Mouse (Mus musculus) spleen, postnatal 14 days (tissue): ENCODE results near the gene Eme1.

Source experiments
- DNase-seq, 2 experiments: peaks; one replicate each; pipeline ENCODE4 v3.0.0; 2021 to 2022; ENCODE audit warnings: low spot score in 2 of 2

Gene Eme1

DNA sequence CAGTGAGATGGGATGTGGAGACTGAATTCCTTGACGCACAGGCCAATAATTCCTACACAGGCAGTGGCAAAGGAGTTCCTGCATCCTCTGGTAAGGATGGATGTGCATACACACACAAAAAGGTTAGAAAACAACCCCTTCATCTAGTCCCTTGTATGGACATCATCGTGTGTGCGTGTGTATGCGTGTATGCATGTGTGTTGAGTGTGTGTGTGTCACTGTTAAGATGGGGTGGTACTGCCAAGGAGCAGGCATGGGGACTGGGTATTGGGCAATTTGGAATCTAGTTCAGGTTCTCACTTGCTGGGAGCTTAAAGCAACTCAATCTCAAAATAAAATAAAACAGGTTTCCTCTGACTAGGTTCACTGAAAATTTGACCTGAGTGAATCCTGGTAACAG, 7.3 kb downstream of the Eme1 start:
- no peak for DNase-seq

DNA sequence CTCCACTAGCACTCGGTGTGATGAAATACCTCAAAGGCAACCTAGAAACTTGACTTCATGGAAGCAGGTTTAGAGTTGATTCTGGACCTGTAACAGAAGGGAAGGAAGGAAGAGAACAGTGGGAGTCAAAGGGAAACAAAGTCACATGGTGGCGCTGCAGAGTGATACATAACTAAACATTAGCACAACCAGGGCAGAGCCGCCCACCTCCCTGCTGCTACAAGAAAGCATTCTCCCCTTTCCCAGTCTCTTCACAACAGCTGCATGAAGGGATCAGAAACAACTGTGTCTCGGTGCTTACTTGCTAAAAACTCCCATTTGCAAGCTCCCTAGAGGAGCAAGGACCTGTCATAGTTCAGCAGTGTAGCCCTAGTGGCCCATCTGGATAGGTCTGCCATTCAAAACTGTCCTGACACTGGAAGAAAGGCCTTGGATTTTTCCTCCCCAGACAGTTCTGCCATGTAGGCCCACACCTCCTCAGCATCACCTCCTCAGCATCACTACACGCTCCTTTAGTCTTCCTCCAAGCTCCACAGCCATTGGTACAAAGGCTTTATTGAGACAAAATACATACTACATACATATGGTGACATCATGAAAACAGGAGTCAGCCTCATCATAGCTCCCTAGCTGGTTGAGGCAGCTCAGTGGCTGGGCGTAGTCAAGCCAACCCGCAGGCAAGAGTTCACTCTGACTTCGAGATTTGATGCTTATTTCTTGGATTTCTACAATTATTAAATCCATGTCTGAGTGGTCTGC, 9.1 kb downstream of the Eme1 start:
- DNase-seq = no peak

DNA sequence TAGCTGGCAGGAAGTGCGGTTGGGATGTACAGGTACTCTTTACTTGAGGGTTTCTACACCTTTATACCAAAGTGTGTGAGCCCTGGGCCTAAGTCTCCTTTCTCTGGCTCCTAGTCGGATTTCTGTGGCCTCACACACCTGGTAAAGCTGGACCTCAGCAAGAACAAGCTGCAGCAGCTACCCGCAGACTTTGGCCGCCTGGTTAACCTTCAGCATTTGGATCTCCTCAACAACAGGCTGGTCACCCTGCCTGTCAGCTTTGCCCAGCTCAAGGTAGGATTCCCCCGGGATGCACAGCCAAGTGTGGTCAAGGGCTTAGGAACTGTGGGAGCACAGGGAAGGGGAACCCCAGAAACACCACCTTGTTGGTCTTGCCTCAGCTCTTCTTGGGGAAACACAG, 19.3 kb downstream of the Eme1 start:
- no peak for DNase-seq

DNA sequence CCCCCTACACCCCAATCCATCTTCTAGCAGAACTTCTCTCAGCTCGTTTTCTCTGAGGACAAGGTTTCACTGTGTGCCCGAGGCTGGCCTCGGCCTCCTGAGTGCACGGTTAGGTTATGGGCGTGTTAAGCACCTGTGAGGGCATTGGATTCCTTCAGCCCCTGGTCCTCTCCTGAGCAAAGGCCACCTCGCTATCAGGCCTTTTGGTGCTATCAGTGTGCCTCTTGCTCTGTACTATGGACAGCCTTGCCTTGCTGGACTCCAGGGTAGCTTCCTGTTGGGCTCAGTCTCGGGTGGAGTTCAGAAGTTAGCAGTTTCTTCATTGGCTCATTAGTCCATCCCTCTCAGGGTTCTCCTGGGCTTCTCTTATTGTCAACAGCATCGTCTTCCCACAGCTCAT, 20.8 kb downstream of the Eme1 start:
- no peak for DNase-seq

DNA sequence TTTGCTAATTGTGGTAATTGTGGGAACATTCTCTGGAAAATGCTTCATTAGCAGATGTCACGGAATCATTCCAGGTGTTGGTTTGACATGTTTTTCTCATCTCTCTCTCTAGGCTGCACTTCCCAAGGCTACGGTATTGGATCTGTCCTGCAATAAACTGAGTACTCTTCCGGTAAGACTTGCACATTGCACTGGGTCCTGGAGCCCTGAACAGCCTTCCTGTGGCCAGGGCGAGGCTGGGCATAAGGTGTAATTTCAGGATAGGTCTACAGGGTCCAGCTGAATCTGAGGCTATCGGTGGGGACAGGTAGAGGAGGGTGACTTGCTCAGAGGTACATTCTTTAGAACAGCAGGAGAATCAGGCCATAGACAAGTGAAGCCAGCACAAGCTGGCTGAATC, 21.8 kb downstream of the Eme1 start:
- DNase-seq = no peak

DNA sequence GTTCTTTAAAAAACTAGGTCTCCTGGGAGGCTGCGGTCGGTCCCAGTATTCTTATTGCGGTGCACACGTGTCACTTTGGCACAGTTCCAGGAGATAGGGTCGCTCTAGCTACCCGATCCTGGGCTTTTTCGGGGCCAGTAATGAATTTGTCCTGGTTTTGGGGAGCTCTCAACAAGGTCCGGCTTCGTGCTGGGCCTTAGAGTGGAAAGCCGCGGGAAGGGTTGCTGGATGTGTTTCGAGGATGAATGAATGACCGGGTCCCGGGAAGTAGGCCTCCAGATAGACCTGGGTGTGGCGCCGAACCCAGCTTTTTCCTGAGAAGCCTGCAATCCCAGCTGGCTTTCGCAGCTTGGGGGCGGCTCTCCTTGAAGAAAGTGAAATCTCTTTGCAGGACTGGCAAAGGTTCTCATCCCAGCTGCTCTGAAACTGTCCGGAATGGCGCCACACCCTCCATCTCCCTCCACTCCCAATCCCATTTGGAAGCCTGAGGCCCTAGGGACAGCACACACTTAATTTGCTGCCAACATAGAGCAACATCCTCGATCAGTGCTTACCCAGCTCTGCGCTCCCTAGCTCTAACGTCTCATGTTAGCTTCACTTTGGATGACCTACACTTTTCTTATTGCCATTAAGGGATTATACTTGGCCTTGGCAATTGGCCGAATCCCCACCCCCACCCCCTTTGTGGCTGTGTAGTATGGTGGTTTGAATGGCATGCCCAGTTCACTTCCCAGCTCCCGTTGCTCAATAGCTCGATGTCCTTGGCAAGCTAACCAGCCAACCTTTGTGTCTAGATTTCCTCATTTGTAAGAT, 23.4 kb downstream of the Eme1 start:
- DNase-seq = no peak

DNA sequence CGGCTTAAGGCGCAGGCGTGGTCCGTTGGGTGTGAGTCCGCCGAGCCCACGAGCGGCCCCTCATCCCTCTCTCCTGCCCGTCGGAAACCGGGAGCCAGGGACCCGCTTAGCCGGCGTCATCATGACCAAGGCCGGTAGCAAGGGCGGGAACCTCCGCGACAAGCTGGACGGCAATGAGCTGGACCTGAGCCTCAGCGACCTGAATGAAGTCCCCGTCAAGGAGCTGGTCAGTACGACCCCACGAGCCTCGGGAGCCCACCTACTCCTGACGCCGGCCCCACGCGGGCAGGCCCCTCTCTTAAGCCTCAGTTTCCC, 23.9 kb downstream of the Eme1 start:
- no peak for DNase-seq

DNA sequence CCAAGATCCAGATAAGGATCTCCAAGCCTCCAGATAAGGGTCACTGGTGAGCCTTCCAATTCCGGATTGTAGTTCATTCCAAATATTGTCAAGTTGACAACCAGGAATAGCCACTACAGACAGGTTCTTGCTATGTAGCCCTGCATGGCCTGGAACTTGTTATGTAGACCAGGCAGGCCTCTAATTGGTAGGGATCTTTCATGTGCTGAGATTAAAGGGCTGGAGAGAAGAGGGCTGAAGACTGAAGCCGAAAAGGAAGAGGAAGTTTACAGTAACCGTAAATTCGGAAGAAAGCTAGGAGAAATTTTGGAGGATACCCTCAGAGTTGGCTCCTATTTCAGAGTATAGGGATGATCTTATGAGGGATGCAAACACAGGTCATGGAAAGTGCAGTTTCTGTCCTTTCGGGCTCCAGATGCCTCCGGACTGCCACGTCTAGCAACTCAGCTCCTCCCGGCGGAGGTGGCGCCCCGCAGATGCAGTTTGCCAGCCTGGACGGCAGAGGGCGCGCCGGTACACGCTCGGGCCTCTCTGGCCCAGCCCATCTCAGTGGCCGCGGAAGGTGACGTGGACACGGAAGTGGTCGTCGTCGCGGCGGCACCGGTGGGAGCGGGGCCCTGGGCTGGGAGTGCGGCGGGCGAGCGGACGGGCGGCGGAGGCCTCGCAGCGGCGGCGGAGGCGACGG, 24.4 kb downstream of the Eme1 start, which contains the start of gene Lrrc59:
TSS of gene Lrrc59 (plus strand) at position 569 of the 685 bp plus-strand sequence.
- DNase-seq = peak; percentile 90 to 96

DNA sequence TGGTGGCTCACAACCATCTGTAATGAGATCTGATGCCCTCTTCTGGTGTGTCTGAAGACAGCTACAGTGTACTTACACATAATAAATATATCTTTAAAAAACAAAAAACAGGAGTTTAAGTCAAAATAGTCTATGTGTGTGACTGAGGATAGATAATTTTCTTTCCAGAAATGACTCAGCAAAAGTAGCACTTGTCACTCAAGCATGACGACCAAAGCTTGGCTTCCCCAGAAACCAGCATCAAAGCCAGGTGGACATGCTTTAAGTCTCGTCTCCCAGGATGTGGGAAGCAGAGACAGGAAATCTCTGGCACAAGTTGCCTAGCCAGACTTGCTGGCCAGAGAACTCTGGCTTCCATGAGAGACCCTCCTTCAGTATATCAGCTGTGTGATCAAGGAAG, 31.6 kb downstream of the Eme1 start:
- no peak for DNase-seq

DNA sequence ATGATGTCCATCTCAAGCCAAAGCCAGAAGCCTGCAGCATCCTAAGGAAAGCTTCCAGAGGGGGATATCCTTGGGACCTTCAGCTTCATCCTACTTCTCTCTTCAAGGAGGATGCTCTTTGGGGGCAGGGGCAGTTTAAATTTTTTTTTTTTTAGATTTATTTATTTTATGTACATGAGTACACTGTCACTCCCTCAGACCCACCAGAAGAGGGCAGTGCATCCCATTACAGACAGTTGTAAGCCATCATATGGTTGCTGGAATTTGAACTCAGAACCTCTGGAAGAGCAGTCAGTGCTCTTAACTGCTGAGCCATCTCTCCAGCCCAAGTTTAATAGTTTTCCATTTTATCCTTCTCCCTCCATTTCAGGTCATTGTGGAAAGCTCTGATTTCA, 32.3 kb downstream of the Eme1 start:
- no peak for DNase-seq

DNA sequence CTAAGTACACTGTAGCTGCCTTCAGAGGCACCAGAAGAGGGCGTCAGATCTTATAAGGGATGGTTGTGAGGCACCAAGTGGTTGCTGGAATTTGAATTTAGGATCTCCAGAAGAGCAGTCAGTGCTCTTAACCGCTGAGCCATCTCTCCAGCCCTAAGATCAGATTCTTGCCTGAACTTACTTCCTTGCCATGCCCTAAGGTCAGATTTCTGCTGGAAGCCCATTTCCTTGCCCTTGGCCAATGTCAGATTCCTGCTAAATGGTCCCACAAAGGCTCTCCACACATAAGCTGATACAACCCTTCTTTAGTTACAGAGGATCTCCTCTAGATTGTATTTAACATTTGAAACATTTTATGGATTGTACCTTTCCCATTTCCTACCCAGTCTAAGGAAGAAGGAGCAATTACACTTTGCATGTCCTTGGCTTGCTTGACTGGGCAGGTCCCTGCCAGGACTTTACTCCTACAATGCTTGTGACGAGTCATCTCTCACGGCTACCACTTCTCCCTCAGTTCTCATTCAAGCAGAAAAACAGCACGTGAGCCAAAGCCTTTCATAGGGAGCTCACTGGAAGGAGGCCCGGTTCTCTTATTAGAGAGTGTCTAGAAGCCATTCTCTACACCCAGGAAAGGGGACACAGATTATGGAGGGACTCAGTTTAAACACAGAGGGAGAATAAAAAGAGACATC, 32.9 kb downstream of the Eme1 start:
- no peak for DNase-seq

DNA sequence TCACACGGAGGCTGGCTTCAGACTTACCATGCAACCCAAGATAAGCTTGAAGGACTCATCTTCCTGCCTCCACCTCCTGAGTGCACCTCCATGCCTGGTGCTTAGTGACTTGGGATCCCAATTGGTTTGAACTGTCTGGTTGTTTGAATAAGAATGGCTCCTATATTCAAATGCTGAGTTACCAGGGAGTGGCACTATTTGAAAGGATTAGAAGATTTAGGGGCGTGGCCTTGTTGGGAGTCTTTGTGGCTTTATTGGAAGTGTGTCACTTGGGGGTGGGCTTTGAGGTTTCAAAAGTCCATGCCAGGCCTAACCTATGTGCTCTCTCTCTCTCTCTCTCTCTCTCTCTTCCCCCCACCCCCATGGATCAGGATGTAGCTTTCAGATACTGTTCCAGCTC, 36.1 kb downstream of the Eme1 start:
- DNase-seq = no peak

DNA sequence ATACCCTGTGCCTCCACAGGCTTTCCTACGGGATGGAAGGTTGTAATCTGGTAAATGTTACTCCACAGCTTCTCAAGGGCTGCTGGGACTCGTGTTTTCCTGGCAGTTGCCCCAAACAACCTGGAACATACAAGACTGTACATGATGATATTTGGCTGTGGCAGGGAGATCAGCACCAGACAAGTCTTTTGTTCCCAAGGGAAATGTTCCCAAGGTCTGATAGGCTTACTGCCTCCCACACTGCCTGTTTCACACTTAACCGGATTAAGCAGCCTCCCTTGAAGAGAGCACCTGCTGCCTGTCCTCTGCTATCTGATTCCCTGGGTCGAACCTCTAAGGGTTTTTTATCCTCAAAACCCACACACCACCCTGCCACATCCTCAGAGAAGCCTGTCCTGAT, 38.3 kb downstream of the Eme1 start:
- DNase-seq = no peak

DNA sequence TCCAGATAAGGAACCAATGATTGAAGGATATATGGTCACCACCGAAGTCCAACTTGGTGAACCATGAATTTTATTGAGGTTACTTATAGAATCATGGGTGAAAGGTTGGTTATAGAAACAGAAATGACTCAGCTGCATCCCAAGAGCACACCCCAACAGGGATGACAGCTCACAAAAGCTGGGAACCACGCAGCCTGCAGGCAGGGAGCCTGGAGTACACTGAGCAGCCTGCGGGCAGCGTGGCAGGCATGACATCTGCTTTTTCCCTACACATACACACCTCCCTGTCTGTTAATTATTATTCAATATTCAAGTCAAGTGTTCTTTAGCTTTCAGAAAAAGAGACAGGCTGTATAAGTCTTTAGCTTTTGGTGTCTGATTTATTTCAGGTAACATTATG, 39.2 kb downstream of the Eme1 start:
- DNase-seq = no peak

DNA sequence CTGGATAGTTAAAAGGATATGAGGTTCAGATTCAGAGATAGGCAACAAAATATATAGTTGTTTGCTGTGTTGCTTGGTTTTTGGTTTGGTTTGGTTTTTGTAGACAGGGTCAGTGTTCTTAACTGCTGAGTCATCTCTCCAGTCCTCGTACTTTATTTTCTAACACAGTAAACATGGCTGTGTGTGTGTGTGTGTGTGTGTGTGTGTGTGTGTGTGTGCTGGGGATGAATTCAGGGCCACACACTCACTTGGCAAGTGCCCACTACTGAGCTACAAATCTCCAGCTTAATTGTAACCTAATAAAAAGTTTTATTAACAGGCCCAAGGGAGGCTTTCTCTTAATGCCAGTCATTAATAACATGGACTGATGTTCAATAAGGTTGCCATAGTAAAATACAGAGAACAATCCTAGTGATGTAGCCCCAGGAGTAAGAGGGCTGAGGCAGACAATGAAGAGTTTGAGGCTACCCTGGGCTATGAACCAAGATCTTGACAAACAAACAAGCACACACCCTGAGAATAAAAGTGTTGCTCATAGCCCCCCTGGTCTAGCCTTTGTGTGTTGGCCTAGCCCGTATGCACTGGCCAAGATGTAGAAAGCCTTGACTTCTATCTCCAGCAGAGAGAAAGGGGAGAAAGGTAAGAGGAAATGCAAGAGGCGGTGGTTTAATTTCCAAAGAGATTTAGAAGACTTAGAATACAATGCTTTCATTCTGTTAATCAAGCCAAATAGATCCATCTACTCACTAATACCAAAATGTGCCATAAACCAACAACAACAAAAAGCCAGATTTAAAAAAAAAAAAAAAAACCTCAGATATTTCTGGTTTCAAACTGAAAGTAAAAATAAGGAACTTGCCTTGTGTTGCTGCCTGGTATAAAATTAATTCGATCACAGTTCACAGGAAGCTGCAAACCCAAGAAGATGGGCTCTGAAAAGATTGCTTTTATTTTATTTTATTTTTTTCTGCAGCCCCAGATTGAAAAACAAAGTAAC, 42.7 kb downstream of the Eme1 start:
- DNase-seq = no peak

DNA sequence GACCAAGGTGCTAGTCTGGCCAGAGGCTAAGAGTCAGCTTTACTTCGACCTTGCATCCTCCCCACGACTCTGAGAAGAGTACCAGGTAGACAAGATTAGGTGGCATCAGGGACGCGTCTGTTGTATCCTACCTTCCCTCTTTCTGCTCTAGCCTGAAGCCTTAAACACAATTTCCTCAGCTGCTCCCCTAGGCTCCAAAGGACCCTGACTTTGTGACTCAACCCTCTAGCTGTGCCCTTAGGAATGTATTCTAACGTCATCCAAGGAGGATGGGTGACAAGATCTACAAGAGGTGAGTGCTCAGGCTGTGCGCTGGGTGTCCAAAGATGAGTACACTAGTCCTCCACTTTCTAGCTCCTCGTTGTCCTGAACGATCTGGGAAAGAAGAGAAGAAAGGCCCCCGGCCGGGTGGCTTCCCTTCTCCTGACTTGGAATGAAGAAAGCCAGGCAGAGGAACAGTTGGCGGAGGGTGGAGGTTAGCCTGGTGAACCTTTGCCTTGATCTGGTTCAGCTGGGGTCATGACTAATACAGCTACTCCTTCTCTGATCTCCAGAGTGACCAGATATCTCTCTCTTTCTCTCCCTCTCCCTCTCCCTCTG, 51.3 kb downstream of the Eme1 start:
- no peak for DNase-seq

DNA sequence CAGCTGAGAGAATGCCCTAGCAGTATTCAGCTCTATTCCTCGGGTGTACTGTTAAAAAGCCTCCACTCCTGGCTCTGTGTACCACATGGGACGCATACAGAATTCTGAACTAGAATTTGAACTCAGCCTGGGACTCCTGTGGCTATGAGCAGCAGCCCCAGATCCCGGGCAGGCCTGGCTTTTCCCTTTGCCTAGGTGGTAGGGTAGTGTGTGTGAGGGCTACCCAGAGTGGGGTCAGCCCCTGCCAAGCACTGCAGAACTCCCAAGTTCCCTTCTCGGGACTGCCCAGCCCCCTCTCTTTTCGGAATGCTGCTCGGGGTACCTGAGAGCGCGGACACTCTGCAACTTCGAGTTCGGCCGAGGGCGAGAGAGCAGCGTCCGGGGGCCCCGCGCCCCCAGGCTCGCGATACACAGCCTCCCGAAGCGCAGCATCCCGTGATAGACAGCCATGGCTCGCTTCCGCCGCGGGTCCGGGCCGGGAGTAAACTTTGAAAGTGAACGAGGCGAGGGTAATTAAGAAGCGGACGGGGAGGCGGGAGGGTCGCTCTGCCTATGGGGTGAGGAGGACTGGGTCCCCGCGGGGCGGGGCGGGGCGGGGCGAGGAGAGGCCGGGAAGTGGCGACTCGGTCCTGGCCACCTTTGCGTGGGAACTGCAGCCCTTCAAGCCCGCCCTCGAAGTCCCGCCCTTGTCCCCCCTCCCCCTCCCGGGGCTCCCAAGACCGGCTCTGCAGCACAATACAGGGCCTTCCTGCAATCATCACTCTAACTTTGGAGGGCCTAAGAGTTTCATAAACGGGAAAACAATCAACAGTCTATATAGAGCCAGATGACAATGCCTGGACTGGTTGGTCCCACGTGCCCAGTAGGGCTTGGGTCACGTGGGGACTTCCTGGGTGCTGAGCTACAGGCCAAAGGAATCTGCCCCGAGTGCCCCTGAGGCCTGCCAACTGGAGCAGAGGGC, 52.2 kb downstream of the Eme1 start, which contains the start of gene Acsf2:
TSS of gene Acsf2 (minus strand) at position 551 of the 961 bp plus-strand sequence.
- DNase-seq = peak; percentile 53 to 54

DNA sequence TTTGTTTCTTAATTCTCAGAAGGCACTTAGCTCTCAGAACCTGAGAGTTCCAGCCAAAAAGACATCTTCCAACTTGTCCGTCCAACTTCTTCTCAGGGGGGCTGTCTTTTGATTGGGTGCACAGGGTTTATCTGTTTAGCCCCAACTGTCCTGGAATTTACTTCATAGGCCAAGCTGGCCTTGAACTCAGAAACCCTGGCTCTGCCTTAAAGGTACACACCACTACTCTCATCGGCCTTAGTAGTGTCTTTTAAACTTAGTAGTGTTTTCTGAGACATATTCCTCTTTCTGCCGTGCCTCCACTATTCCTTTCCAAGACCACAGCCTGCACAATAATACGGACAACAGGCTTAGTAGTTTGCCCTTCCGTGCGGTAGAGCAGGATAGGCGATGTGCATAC, 53.3 kb downstream of the Eme1 start:
- no peak for DNase-seq

DNA sequence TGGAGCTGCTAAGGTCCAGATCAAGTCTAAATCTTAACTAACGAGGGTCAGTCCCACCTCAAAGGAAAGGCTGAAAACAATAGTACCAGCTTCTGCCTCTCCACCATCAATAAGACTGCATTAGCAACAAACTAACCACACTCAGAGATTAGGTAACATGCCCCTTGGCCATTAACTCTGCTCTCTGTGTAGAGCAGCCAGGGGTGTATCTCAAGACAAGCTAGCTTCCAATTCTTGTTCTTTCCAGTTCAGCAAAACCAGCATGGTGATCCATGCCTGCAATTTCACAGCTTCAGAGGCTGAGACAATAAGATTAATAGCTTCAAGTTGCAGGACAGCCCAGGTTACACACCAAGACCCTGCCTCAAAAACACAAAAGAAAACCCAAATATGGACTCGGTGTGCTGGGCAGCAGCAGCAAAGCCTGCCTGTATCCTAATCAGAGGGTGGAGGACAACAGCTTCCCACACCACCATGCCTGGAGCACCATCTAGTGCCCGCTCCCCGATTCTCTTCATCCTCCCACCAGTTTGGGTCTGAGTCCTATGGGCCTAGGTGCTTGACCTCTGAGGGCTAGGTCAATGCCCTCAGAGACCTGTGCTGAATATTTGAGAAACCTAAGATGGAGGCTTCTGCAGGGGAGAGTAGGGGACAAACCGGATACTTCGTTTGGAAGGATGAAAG, 55.2 kb downstream of the Eme1 start:
- DNase-seq = no peak
